Mouse (Mus musculus) stomach, embryonic 15.5 days (tissue): Measurements from ENCODE around the gene Olfr1013. TPM values are rescaled to one million over a fixed set of nuclear protein-coding genes. Genes with fewer than 3 reads are reported as not detected.

Source experiments
- ATAC-seq: fragments of 200-750 bp; cut with Nextera tagmentation; 2 replicates; pipeline ENCODE4 v1.8.0; 2017; ENCODE audit warnings: low read depth, moderate number of reproducible peaks, moderate TSS enrichment; ENCODE audit not compliant: insufficient read depth, low FRiP score
- H3K27ac ChIP-seq: fragments of 300-500 bp; sonication (generic); 2 replicates; pipeline ENCODE4 v1.5.1; 2015; ENCODE audit warnings: mild to moderate bottlenecking, inconsistent platforms
- H3K27me3 ChIP-seq: fragments of 300-500 bp; sonication (generic); replicated peaks from 2 replicates; pipeline ENCODE4 v1.6.1; 2015; ENCODE audit warnings: inconsistent platforms
- H3K36me3 ChIP-seq: fragments of 300-500 bp; sonication (generic); 2 replicates; pipeline ENCODE4 v1.6.1; 2015; ENCODE audit warnings: inconsistent platforms
- H3K4me1 ChIP-seq: fragments of 300-500 bp; sonication (generic); 2 replicates; pipeline ENCODE4 v1.6.1; 2015; ENCODE audit warnings: inconsistent platforms
- H3K4me2 ChIP-seq: fragments of 300-500 bp; sonication (generic); 2 replicates; pipeline ENCODE4 v1.6.1; 2015; ENCODE audit warnings: mild to moderate bottlenecking, inconsistent platforms
- H3K4me3 ChIP-seq: fragments of 300-500 bp; sonication (generic); replicated peaks from 2 replicates; pipeline ENCODE4 v1.5.1; 2015; ENCODE audit warnings: inconsistent platforms
- H3K9ac ChIP-seq: fragments of 300-500 bp; sonication (generic); 2 replicates; pipeline ENCODE4 v1.6.1; 2015; ENCODE audit warnings: inconsistent platforms
- H3K9me3 ChIP-seq: fragments of 300-500 bp; sonication (generic); 2 replicates; pipeline ENCODE4 v1.6.1; 2016; ENCODE audit warnings: inconsistent platforms
- WGBS: fragments of 180-500 bp; shearing (Covaris S2); methylation state at CpG from one replicate; pipeline ENCODE4 v1.1.7; 2015; 5-methylcytosine and 5-hydroxymethylcytosine counted together
- polyA plus RNA-seq: library from polyadenylated mRNA; unstranded; fragments of >200 nt; fragmentation: Nextera tagmentation; extraction: Ambion mirVana; gene quantifications from 2 replicates; pipeline ENCODE4 v1.2.1, GENCODE M21; 2015

The Olfr1013 gene
- not detected in 2 replicates for polyA plus RNA-seq

DNA sequence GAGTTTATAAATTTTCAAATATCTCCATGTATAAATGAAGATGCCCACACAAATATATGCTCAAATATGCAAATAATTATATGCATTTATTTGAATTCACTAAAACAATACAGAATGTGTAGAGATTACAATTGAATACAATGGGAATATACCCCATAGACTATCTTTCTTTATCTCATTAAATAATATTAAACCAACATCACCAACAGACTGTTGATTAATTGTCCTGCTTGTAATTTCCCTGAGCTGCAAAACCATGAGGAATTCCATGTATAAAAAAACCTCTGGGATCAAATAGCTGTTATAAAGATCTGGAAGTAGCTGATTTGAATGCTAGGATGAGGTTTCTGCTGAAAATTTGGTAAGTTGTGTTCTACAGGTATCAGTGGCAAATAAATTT is at the start of gene Olfr1013:
Olfr1013 (plus strand) TSS at position 301 of the 400 bp plus-strand sequence.
- H3K9me3 ChIP-seq = no peaks in the 10 kb centered on the region

GRCm38 (mm10) chr2:85725793-85726192 is 41.1 kb upstream of the Olfr1013 start:
- 10% methylated on average over 3 of the region's 3 CpGs for WGBS

More for the DNA sequence above, at the start of gene Olfr1013:
- no peaks in the 10 kb centered on the region for H3K36me3 ChIP-seq
- no peaks in the 10 kb centered on the region for H3K27me3 ChIP-seq
- no peak within 1 kb of the TSS for H3K27ac ChIP-seq
- H3K9ac ChIP-seq = no peak within 1 kb of the TSS
- H3K4me2 ChIP-seq = no peak within 1 kb of the TSS
- H3K4me1 ChIP-seq = no peaks in the 10 kb centered on the region
- ATAC-seq = no peak
- H3K4me3 ChIP-seq = no peak within 1 kb of the TSS

GRCm38 (mm10) chr2:85753822-85754221 is 13.1 kb upstream of the Olfr1013 start:
- Histone ChIP-seq H3K36me3 (no peaks in the 10 kb centered on the region), H3K9ac (no peak overlapping the region), H3K4me2 (no peak overlapping the region), H3K4me1 (no peaks in the 10 kb centered on the region), H3K9me3 (no peaks in the 10 kb centered on the region), H3K4me3 (no peak overlapping the region), H3K27me3 (no peaks in the 10 kb centered on the region), H3K27ac (no peak overlapping the region)
- WGBS = 79% methylated on average over 4 of the region's 4 CpGs
- no peak for ATAC-seq

More at GRCm38 (mm10) chr2:85725793-85726192, 41.1 kb upstream of the Olfr1013 start:
- H3K27me3 ChIP-seq = no peaks in the 10 kb centered on the region
- H3K4me3 ChIP-seq = no peak overlapping the region
- no peak overlapping the region for H3K4me2 ChIP-seq
- no peak for ATAC-seq
- H3K4me1 ChIP-seq = no peaks in the 10 kb centered on the region
- no peak overlapping the region for H3K27ac ChIP-seq
- no peak overlapping the region for H3K9ac ChIP-seq
- H3K36me3 ChIP-seq = no peaks in the 10 kb centered on the region
- H3K9me3 ChIP-seq = no peaks in the 10 kb centered on the region

DNA sequence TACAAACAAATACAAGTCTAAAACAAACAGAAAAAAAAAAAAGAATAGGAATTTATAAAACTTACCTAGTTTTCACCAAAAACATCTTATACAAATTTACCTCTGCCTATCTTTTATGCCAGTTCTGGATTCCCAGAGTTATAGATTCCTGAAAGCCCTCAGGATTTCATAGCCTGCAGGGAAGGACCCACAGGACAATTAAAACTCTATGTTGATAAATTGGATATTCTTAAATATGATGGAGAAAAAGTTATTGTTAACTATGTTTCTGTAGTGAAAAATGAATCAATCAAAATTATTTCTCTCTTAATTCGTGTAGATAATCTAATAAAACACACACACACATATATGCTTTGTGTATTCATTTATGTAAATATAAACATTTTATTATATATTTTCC is 4.2 kb upstream of the Olfr1013 start, which contains the start of gene Olfr1012:
Olfr1012 (minus strand) TSS at position 101 of the 400 bp plus-strand sequence.
- 50% methylated on average over 1 of the region's 1 CpGs for WGBS
- no peak within 1 kb of the TSS for H3K4me2 ChIP-seq
- H3K4me3 ChIP-seq = no peak within 1 kb of the TSS
- H3K27ac ChIP-seq = no peak within 1 kb of the TSS
- H3K4me1 ChIP-seq = no peaks in the 10 kb centered on the region
- H3K27me3 ChIP-seq = no peaks in the 10 kb centered on the region
- no peaks in the 10 kb centered on the region for H3K9me3 ChIP-seq
- no peak for ATAC-seq
- no peak within 1 kb of the TSS for H3K9ac ChIP-seq
- no peaks in the 10 kb centered on the region for H3K36me3 ChIP-seq

DNA sequence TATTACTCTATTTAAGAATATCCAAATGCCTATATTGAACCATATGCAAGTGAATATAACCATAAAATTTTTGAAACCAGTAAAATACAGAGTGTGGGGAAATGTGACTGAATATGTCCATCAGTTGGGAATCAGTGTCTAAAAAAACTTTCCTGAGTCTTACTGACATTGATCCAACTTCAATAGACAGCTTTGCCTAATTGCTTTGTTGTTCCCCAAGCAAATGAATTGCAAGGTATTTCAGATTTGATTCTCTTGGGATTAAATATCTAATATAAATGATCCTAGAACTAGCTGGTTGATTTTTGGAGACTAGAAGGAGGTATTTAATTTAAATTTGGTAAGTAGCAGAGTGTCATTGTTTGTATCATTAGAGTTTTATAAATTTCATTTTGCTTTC is 5.5 kb downstream of the Olfr1013 start, which contains the start of gene Olfr1014:
Olfr1014 (plus strand) TSS at position 301 of the 400 bp plus-strand sequence.
- Histone ChIP-seq H3K4me1 (no peaks in the 10 kb centered on the region), H3K9ac (no peak within 1 kb of the TSS), H3K4me2 (no peak within 1 kb of the TSS), H3K9me3 (no peaks in the 10 kb centered on the region), H3K36me3 (no peaks in the 10 kb centered on the region), H3K27ac (no peak within 1 kb of the TSS), H3K27me3 (no peaks in the 10 kb centered on the region), H3K4me3 (no peak within 1 kb of the TSS)
- no peak for ATAC-seq

DNA sequence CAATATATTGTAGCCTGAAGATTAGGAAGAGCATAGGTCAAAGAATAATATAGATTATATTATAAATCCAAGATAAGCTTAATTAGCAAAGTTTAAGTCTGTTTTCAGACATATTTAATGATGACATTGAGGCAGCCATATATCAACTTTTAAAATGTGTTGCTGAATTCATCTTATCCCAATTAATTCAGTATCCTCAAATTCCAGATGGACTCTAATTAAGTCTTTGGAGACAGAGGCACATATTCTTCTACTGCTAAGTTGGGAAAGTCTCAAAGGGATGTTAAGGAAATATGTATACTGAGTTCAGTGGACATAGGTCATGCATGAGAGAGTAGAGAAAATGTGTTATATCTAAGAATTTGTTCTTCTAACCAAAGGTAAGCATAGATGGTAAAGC is 14.8 kb downstream of the Olfr1013 start, which contains the start of gene Olfr1015:
Olfr1015 (plus strand) TSS at position 301 of the 400 bp plus-strand sequence.
- Histone ChIP-seq H3K36me3 (no peaks in the 10 kb centered on the region), H3K9ac (no peak within 1 kb of the TSS), H3K4me1 (no peaks in the 10 kb centered on the region), H3K4me3 (no peak within 1 kb of the TSS), H3K9me3 (no peaks in the 10 kb centered on the region), H3K4me2 (no peak within 1 kb of the TSS), H3K27ac (no peak within 1 kb of the TSS), H3K27me3 (no peaks in the 10 kb centered on the region)
- no peak for ATAC-seq

GRCm38 (mm10) chr2:85792331-85792730 is 25.4 kb downstream of the Olfr1013 start:
- Histone ChIP-seq H3K4me1 (no peaks in the 10 kb centered on the region), H3K36me3 (no peaks in the 10 kb centered on the region), H3K27ac (no peak overlapping the region), H3K9me3 (no peaks in the 10 kb centered on the region), H3K4me2 (no peak overlapping the region), H3K27me3 (no peaks in the 10 kb centered on the region), H3K9ac (no peak overlapping the region), H3K4me3 (no peak overlapping the region)
- no peak for ATAC-seq
- WGBS = 50% methylated on average over 2 of the region's 2 CpGs

DNA sequence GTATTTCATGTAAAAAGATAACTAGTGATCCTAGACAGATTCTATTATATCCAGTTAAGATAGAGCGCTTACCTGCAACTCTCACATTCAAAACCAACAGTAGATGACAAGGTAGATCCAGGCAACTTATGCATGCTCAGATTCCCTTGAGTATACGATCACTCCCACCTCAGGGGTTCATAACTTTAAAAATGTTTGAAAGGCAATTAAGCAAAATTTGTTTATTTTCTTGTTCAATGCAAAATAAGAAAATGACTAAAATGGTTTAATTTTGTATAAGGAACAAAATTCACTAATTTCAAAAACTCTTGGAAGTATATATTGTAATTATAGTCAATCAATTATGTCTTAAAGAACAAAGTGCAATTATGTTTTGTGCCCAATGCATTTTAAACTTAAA is 35.5 kb downstream of the Olfr1013 start, which contains the start of gene Olfr1016:
Olfr1016 (minus strand) TSS at position 101 of the 400 bp plus-strand sequence.
- no peaks in the 10 kb centered on the region for H3K9me3 ChIP-seq

DNA sequence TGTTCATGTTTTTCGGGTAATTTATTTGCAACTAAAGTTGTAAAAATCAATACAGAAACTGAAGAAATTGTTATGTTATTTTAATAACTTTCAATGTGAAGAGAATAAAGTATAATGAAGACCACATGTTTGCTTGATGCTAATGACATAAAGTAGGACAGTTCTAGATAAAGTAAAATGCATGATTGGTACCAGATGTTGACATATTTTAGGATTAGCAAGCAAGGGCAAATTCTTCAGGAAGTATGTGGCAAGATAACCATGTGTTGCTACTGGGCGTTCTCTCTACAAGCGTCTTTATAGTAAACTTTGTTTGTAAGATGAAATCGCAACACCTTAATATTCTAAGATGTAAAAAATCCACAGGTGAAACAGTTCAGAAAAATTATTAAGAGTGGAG is 37.6 kb downstream of the Olfr1013 start:
- 80% methylated on average over 4 of the region's 4 CpGs for WGBS
- no peaks in the 10 kb centered on the region for H3K27me3 ChIP-seq
- H3K4me1 ChIP-seq = no peaks in the 10 kb centered on the region
- no peak overlapping the region for H3K4me3 ChIP-seq
- H3K36me3 ChIP-seq = no peaks in the 10 kb centered on the region
- no peak overlapping the region for H3K9ac ChIP-seq
- no peak for ATAC-seq
- no peak overlapping the region for H3K4me2 ChIP-seq
- H3K9me3 ChIP-seq = no peaks in the 10 kb centered on the region
- no peak overlapping the region for H3K27ac ChIP-seq

More for the DNA sequence above, 35.5 kb downstream of the Olfr1013 start, which contains the start of gene Olfr1016:
- Histone ChIP-seq H3K4me3 (no peak within 1 kb of the TSS), H3K36me3 (no peaks in the 10 kb centered on the region), H3K4me2 (no peak within 1 kb of the TSS), H3K27me3 (no peaks in the 10 kb centered on the region), H3K4me1 (no peaks in the 10 kb centered on the region), H3K9ac (no peak within 1 kb of the TSS), H3K27ac (no peak within 1 kb of the TSS)
- no peak for ATAC-seq
- 88% methylated on average over 2 of the region's 2 CpGs for WGBS

- Histone ChIP-seq H3K9me3 (no peaks in the 10 kb centered on the region), H3K27ac (no peak within 1 kb of the TSS), H3K9ac (no peak within 1 kb of the TSS), H3K4me2 (no peak within 1 kb of the TSS), H3K4me3 (no peak within 1 kb of the TSS), H3K4me1 (no peaks in the 10 kb centered on the region), H3K36me3 (no peaks in the 10 kb centered on the region), H3K27me3 (no peaks in the 10 kb centered on the region)
- no peak for ATAC-seq
Measured at GRCm38 (mm10) chr2:85818179-85818578, 51.3 kb downstream of the Olfr1013 start, which contains the start of gene Olfr1018. Olfr1018 (plus strand) TSS chr2:85818479.

Other genes starting within 250 kb of the Olfr1013 start
- gene 4833423E24Rik, start 248.1 kb upstream of the Olfr1013 start, polyA plus RNA-seq = 5.4 and 8.7 TPM in 2 replicates
- not detected in 2 replicates for gene Olfr996, start 187.9 kb upstream of the Olfr1013 start, polyA plus RNA-seq
- not detected in 2 replicates for gene Olfr998, start 178.2 kb upstream of the Olfr1013 start, polyA plus RNA-seq
- gene Olfr1000, start 155.2 kb upstream of the Olfr1013 start, polyA plus RNA-seq = not detected in 2 replicates
- gene Olfr1002, start 116.4 kb upstream of the Olfr1013 start, polyA plus RNA-seq = not detected in 2 replicates
- not detected in 2 replicates for gene Olfr154, start 102.6 kb upstream of the Olfr1013 start, polyA plus RNA-seq
- not detected in 2 replicates for gene Olfr1006, start 88.3 kb upstream of the Olfr1013 start, polyA plus RNA-seq
- not detected in 2 replicates for gene Olfr1008, start 77.7 kb upstream of the Olfr1013 start, polyA plus RNA-seq
- gene Olfr1009, start 51.7 kb upstream of the Olfr1013 start, polyA plus RNA-seq = not detected in 2 replicates
- not detected in 2 replicates for gene Olfr1012, start 4.3 kb upstream of the Olfr1013 start, polyA plus RNA-seq
- not detected in 2 replicates for gene Olfr1014, start 5.6 kb downstream of the Olfr1013 start, polyA plus RNA-seq
- not detected in 2 replicates for gene Olfr1015, start 14.9 kb downstream of the Olfr1013 start, polyA plus RNA-seq
- gene Olfr1016, start 35.4 kb downstream of the Olfr1013 start, polyA plus RNA-seq = not detected in 2 replicates
- gene Olfr1018, start 51.4 kb downstream of the Olfr1013 start, polyA plus RNA-seq = not detected in 2 replicates
- gene Olfr1019, start 78.4 kb downstream of the Olfr1013 start, polyA plus RNA-seq = not detected in 2 replicates
- not detected in 2 replicates for gene Olfr1020, start 79.9 kb downstream of the Olfr1013 start, polyA plus RNA-seq
- gene Olfr1022, start 101.5 kb downstream of the Olfr1013 start, polyA plus RNA-seq = not detected in 2 replicates
- not detected in 2 replicates for gene Olfr1023, start 118.5 kb downstream of the Olfr1013 start, polyA plus RNA-seq
- not detected in 2 replicates for gene Olfr1024, start 138.0 kb downstream of the Olfr1013 start, polyA plus RNA-seq
- not detected in 2 replicates for gene Olfr1025-ps1, start 148.1 kb downstream of the Olfr1013 start, polyA plus RNA-seq
- gene Olfr1026, start 154.5 kb downstream of the Olfr1013 start, polyA plus RNA-seq = not detected in 2 replicates
- not detected in 2 replicates for gene Olfr1028, start 183.3 kb downstream of the Olfr1013 start, polyA plus RNA-seq
- gene Olfr1029, start 206.8 kb downstream of the Olfr1013 start, polyA plus RNA-seq = not detected in 2 replicates
- gene Olfr1030, start 212.2 kb downstream of the Olfr1013 start, polyA plus RNA-seq = not detected in 2 replicates
- not detected in 2 replicates for gene Olfr1031, start 223.2 kb downstream of the Olfr1013 start, polyA plus RNA-seq
- gene Olfr1032, start 238.4 kb downstream of the Olfr1013 start, polyA plus RNA-seq = not detected in 2 replicates